Mouse (Mus musculus) cerebellum, adult (tissue): Measurements from ENCODE around the gene Lce6a.

Source experiments
- ATAC-seq: cut with Nextera tagmentation; 2 replicates; pipeline ENCODE4 v1.9.2; 2017; ENCODE audit warnings: mild to moderate bottlenecking, moderate library complexity, mixed read lengths; ENCODE audit not compliant: insufficient number of reproducible peaks, low FRiP score, low TSS enrichment

Lce6a gene

GRCm38 (mm10) chr3:92572514-92573155 lies 48.8 kb downstream of the Lce6a start:
- ATAC-seq: no peak
